Mouse (Mus musculus) intestine, embryonic 16.5 days (tissue): ENCODE data around the gene Cerk. TPM values are rescaled to one million over a fixed set of nuclear protein-coding genes. Genes with fewer than 3 reads are reported as not detected.
A peak's percentile ranks its signal among the peaks of the same experiment; 100 is the strongest.
"Not testable (repeated sequence)": the region's sequence is repeated elsewhere in the genome, so short reads cannot be mapped to it uniquely, and the experiment has no call there.

Source experiments
- ATAC-seq: fragments of 200-750 bp; cut with Nextera tagmentation; 2 replicates; pipeline ENCODE4 v1.8.0; 2017; ENCODE audit warnings: moderate TSS enrichment, moderate library complexity
- H3K27ac ChIP-seq: fragments of 300-500 bp; sonication (generic); 2 replicates; pipeline ENCODE4 v1.5.1; 2014; ENCODE audit warnings: mild to moderate bottlenecking, low read length
- H3K27me3 ChIP-seq: fragments of 300-500 bp; sonication (generic); replicated peaks from 2 replicates; pipeline ENCODE4 v1.6.1; 2014; ENCODE audit warnings: low read length, control low read depth, mixed read lengths; ENCODE audit not compliant: control insufficient read depth, insufficient read depth
- H3K36me3 ChIP-seq: fragments of 300-500 bp; sonication (generic); 2 replicates; pipeline ENCODE4 v1.6.1; 2014; ENCODE audit warnings: low read length, control low read depth; ENCODE audit not compliant: control insufficient read depth, insufficient read depth
- H3K4me1 ChIP-seq: fragments of 300-500 bp; sonication (generic); 2 replicates; pipeline ENCODE4 v1.6.1; 2014; ENCODE audit warnings: low read length, control low read depth, mixed read lengths; ENCODE audit not compliant: control insufficient read depth, insufficient read depth
- H3K4me2 ChIP-seq: fragments of 300-500 bp; sonication (generic); 2 replicates; pipeline ENCODE4 v1.6.1; 2014; ENCODE audit warnings: low read depth, low read length, control low read depth
- H3K4me3 ChIP-seq: fragments of 300-500 bp; sonication (generic); 2 replicates; pipeline ENCODE4 v1.5.1; 2014; ENCODE audit warnings: mild to moderate bottlenecking, low read length
- H3K9ac ChIP-seq: fragments of 300-500 bp; sonication (generic); 2 replicates; pipeline ENCODE4 v1.6.1; 2014; ENCODE audit warnings: low read depth, low read length
- H3K9me3 ChIP-seq: fragments of 300-500 bp; sonication (generic); 2 replicates; pipeline ENCODE4 v1.6.1; 2016; ENCODE audit warnings: low read length, control low read depth; ENCODE audit not compliant: control insufficient read depth
- WGBS: fragments of 180-500 bp; shearing (Covaris S2); extraction: QIAGEN DNeasy Blood & Tissue Kit; methylation state at CpG from one replicate; pipeline ENCODE4 v1.1.7; 2014; 5-methylcytosine and 5-hydroxymethylcytosine counted together
- polyA plus RNA-seq: library from polyadenylated mRNA; unstranded; fragments of >200 nt; fragmentation: Nextera tagmentation; extraction: Ambion mirVana; gene quantifications from 2 replicates; pipeline ENCODE4 v1.2.1, GENCODE M21; 2015

Cerk gene
- polyA plus RNA-seq, 1 experiment from 2014 or later = 7.9 TPM

GRCm38 (mm10) chr15:86169817-86170110 lies 16.2 kb downstream of the Cerk start:
- Histone ChIP-seq H3K27ac (no peak overlapping the region), H3K36me3 (no peaks in the 10 kb centered on the region), H3K9ac (no peak overlapping the region), H3K4me2 (no peak overlapping the region), H3K4me1 (no peaks in the 10 kb centered on the region), H3K9me3 (no peaks in the 10 kb centered on the region), H3K27me3 (no peaks in the 10 kb centered on the region), H3K4me3 (no peak overlapping the region)
- ATAC-seq = no peak
- WGBS = 78% methylated on average over 4 of the region's 4 CpGs

- Histone ChIP-seq H3K4me3 (no peak overlapping the region), H3K4me1 (no peaks in the 10 kb centered on the region), H3K27ac (no peak overlapping the region), H3K4me2 (no peak overlapping the region), H3K27me3 (no peaks in the 10 kb centered on the region), H3K9me3 (no peaks in the 10 kb centered on the region), H3K36me3 (no peaks in the 10 kb centered on the region), H3K9ac (no peak overlapping the region)
- 77% methylated on average over 12 of the region's 12 CpGs for WGBS
- ATAC-seq = 0 out of 2 replicates have a peak, but pooled peaks have one; percentile 24
These were observed 16.8 kb downstream of the Cerk start for GRCm38 (mm10) chr15:86168941-86169816.

- H3K27me3 ChIP-seq = no peaks in the 10 kb centered on the region
- H3K9me3 ChIP-seq = no peaks in the 10 kb centered on the region
- H3K4me2 ChIP-seq = no peak overlapping the region
- H3K27ac ChIP-seq = no peak overlapping the region
- no peaks in the 10 kb centered on the region for H3K4me1 ChIP-seq
- WGBS = 56% methylated on average over 7 of the region's 7 CpGs
- no peaks in the 10 kb centered on the region for H3K36me3 ChIP-seq
- no peak overlapping the region for H3K4me3 ChIP-seq
- no peak for ATAC-seq
- no peak overlapping the region for H3K9ac ChIP-seq
These were observed 17.5 kb downstream of the Cerk start for GRCm38 (mm10) chr15:86168505-86168867.

DNA sequence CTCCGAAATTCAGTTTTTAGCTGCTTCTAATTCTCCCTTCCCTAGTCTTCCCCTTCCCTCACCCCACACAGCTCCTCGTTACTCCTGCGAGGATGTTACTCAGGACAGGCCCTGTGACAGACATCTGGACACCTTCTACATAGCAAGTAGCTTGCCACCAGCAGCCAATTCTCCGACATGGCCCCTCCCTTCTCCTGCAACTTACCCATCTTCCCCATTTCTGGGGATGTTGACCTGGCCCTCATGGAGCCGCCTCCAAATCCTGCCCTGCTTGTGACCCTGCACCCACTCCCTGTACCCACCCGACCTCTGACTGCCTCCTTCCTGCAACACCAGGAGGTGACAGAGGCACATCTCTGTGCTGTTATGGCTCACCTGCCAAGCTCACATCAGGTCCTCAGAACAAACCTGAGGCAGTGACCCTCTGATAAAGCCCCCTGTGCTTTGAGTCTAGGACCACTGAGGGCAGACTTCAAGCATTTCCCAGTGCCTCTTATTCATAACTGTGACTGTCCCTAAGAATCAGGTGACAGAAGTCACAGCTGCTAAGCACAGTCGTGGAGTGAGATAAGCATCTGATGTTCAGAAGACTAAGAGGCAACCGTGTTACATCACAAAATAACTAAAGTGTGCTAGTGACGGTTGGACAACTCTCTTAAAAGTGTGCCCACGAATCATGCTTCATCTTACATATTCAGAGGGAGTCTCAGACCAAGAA lies 18.0 kb downstream of the Cerk start:
- 79% methylated on average over 10 of the region's 10 CpGs for WGBS
- no peak overlapping the region for H3K4me2 ChIP-seq
- H3K4me3 ChIP-seq = no peak overlapping the region
- H3K27ac ChIP-seq = no peak overlapping the region
- no peak for ATAC-seq
- no peaks in the 10 kb centered on the region for H3K4me1 ChIP-seq
- H3K9me3 ChIP-seq = no peaks in the 10 kb centered on the region
- no peaks in the 10 kb centered on the region for H3K36me3 ChIP-seq
- no peak overlapping the region for H3K9ac ChIP-seq
- no peaks in the 10 kb centered on the region for H3K27me3 ChIP-seq

GRCm38 (mm10) chr15:86167032-86167655 lies 18.8 kb downstream of the Cerk start:
- no peak overlapping the region for H3K27ac ChIP-seq
- H3K9ac ChIP-seq = no peak overlapping the region
- no peaks in the 10 kb centered on the region for H3K4me1 ChIP-seq
- H3K36me3 ChIP-seq = no peaks in the 10 kb centered on the region
- ATAC-seq = no peak
- no peaks in the 10 kb centered on the region for H3K27me3 ChIP-seq
- 90% methylated on average over 7 of the region's 7 CpGs for WGBS
- H3K4me2 ChIP-seq = no peak overlapping the region
- H3K4me3 ChIP-seq = no peak overlapping the region
- no peaks in the 10 kb centered on the region for H3K9me3 ChIP-seq

- Histone ChIP-seq H3K36me3 (no peaks in the 10 kb centered on the region), H3K4me3 (no peak overlapping the region), H3K9ac (no peak overlapping the region), H3K27ac (no peak overlapping the region), H3K4me2 (no peak overlapping the region), H3K4me1 (no peaks in the 10 kb centered on the region), H3K27me3 (no peaks in the 10 kb centered on the region), H3K9me3 (no peaks in the 10 kb centered on the region)
- no peak for ATAC-seq
- 86% methylated on average over 24 of the region's 24 CpGs for WGBS
These were observed 19.9 kb downstream of the Cerk start for GRCm38 (mm10) chr15:86165811-86166590.

DNA sequence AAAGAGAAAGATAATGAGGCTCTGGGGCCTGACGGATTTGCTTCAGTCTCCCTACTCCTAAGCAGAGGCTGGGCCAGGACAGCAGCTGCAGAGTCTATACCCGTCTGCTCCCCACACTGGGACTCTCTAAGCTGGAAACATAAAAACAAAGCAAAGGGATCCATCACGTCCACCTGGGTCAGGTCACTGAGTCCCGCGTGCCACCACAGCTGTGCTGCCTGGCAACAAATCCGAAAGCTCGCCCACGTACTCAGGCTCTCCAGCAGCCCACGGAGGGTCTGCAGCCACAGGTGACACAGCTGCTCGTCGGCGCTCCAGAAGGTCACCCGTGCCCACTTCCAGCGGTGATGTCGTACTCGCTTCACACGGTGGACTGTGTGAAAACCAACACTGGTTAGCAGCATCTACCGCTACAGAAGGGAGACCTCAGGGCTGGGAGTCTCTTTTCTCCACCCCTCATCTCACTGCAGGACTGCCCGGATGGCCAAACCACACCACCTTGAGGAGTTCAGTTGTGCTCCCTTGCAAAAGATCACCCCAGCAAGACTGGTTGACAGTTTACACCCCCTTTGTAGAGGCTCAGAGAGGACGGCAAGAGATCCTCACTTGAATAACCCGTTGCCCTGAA lies 21.1 kb downstream of the Cerk start:
- ATAC-seq = no peak
- 80% methylated on average over 21 of the region's 21 CpGs for WGBS
- H3K4me3 ChIP-seq = no peak overlapping the region
- H3K4me1 ChIP-seq = no peaks in the 10 kb centered on the region
- no peak overlapping the region for H3K9ac ChIP-seq
- H3K27me3 ChIP-seq = no peaks in the 10 kb centered on the region
- no peak overlapping the region for H3K4me2 ChIP-seq
- H3K9me3 ChIP-seq = no peaks in the 10 kb centered on the region
- no peak overlapping the region for H3K27ac ChIP-seq
- no peaks in the 10 kb centered on the region for H3K36me3 ChIP-seq

- H3K9ac ChIP-seq, H3K36me3 ChIP-seq, H3K4me1 ChIP-seq, H3K4me3 ChIP-seq, H3K27me3 ChIP-seq, H3K4me2 ChIP-seq, H3K9me3 ChIP-seq, ATAC-seq, H3K27ac ChIP-seq: not testable (repeated sequence)
- 93% methylated on average over 3 of the region's 3 CpGs for WGBS
These were observed 24.1 kb downstream of the Cerk start for GRCm38 (mm10) chr15:86161800-86162199.

GRCm38 (mm10) chr15:86160906-86161305 lies 25.0 kb downstream of the Cerk start:
- H3K9ac ChIP-seq = no peak overlapping the region
- no peak overlapping the region for H3K4me3 ChIP-seq
- no peak for ATAC-seq
- H3K27me3 ChIP-seq = no peaks in the 10 kb centered on the region
- H3K9me3 ChIP-seq = no peaks in the 10 kb centered on the region
- 69% methylated on average over 10 of the region's 10 CpGs for WGBS
- no peaks in the 10 kb centered on the region for H3K36me3 ChIP-seq
- H3K27ac ChIP-seq = no peak overlapping the region
- no peaks in the 10 kb centered on the region for H3K4me1 ChIP-seq
- no peak overlapping the region for H3K4me2 ChIP-seq
